Mouse (Mus musculus): ENCODE results near the gene Zfp131.

GRCm38 (mm10) chr13:119727608-119728387 lies 62.9 kb downstream of the Zfp131 start:
- TF ChIP-seq POLR2A (IDR thresholded peaks at IDR 0.05; ENCODE audit: insufficient read depth, low read length) (no peak), CTCF (IDR thresholded peaks at IDR 0.05; ENCODE audit: low read depth, low read length) (no peak), EP300 (IDR thresholded peaks at IDR 0.05; ENCODE audit: insufficient read depth, low read depth, low read length) (no peak)

All from ES-Bruce4 (cell line).